Mouse (Mus musculus) testis, adult 2 months (tissue): ENCODE data around the gene Ndst2. TPM values are rescaled to one million over a fixed set of nuclear protein-coding genes. Genes with fewer than 3 reads are reported as not detected.
A peak's percentile ranks its signal among the peaks of the same experiment; 100 is the strongest.

Experiments used
- H3K27ac ChIP-seq: fragments of 200-500 bp; 2 replicates; pipeline ENCODE4 v1.5.1; 2012; ENCODE audit warnings: low read depth, low read length; ENCODE audit not compliant: control insufficient read depth, insufficient read depth
- H3K27me3 ChIP-seq: fragments of 200-500 bp; 2 replicates; pipeline ENCODE4 v1.6.1; 2012; ENCODE audit warnings: mild to moderate bottlenecking, low read length, moderate library complexity; ENCODE audit not compliant: control insufficient read depth, insufficient read depth
- H3K36me3 ChIP-seq: fragments of 200-500 bp; 2 replicates; pipeline ENCODE4 v1.6.1; 2012; ENCODE audit warnings: mild to moderate bottlenecking, low read length; ENCODE audit not compliant: control insufficient read depth, insufficient read depth
- H3K4me1 ChIP-seq: fragments of 200-500 bp; 2 replicates; pipeline ENCODE4 v1.6.1; 2012; ENCODE audit warnings: low read length; ENCODE audit not compliant: control insufficient read depth, insufficient read depth
- H3K4me3 ChIP-seq: fragments of 200-500 bp; 2 replicates; pipeline ENCODE4 v1.5.1; 2012; ENCODE audit warnings: low read depth, mild to moderate bottlenecking, low read length, moderate library complexity, mixed read lengths; ENCODE audit not compliant: control insufficient read depth
- CTCF ChIP-seq: fragments of 200-500 bp; IDR thresholded peaks from 2 replicates; pipeline ENCODE4 v1.5.1; 2012; ENCODE audit warnings: low read depth, mild to moderate bottlenecking, inconsistent platforms, low read length, moderate library complexity; ENCODE audit not compliant: control insufficient read depth, insufficient read depth, insufficient replicate concordance
- POLR2A ChIP-seq: fragments of 200-500 bp; IDR thresholded peaks from 2 replicates; pipeline ENCODE4 v1.6.1; 2012; ENCODE audit warnings: low read depth, mild to moderate bottlenecking, inconsistent platforms, low read length, moderate library complexity; ENCODE audit not compliant: control insufficient read depth
- polyA plus RNA-seq: library from polyadenylated mRNA; depleted of rRNA; stranded (reverse); fragments of >200 nt; gene quantifications from 2 replicates; pipeline ENCODE4 v1.2.3, GENCODE M21; 2012

The Ndst2 gene
- polyA plus RNA-seq, 1 experiment = 33.2 TPM

GRCm38 (mm10) chr14:20730853-20731602, 3.3 kb downstream of the Ndst2 start:
- Histone ChIP-seq H3K27ac (no peak overlapping the region), H3K4me3 (no peak overlapping the region), H3K4me1 (peaks cover 13% of the 10 kb centered on the region), H3K36me3 (peaks cover 6% of the 10 kb centered on the region), H3K27me3 (no peaks in the 10 kb centered on the region)
- TF ChIP-seq CTCF (no peak), POLR2A (no peak)

- peaks cover 6% of the 10 kb centered on the region for H3K36me3 ChIP-seq
- H3K27ac ChIP-seq = no peak overlapping the region
- no peak overlapping the region for H3K4me3 ChIP-seq
Measured at GRCm38 (mm10) chr14:20729871-20730270, 4.5 kb downstream of the Ndst2 start.

GRCm38 (mm10) chr14:20725660-20726339, 8.6 kb downstream of the Ndst2 start:
- Histone ChIP-seq H3K36me3 (peaks cover 6% of the 10 kb centered on the region), H3K27ac (no peak overlapping the region), H3K4me1 (peaks cover 2% of the 10 kb centered on the region; the same call in 1 of the 2 replicates), H3K4me3 (no peak overlapping the region), H3K27me3 (no peaks in the 10 kb centered on the region)
- TF ChIP-seq POLR2A (no peak), CTCF (no peak)

More at GRCm38 (mm10) chr14:20729871-20730270, 4.5 kb downstream of the Ndst2 start:
- Histone ChIP-seq H3K4me1 (peaks cover 6% of the 10 kb centered on the region), H3K27me3 (no peaks in the 10 kb centered on the region)
- no peak for TF ChIP-seq POLR2A
- TF ChIP-seq CTCF = no peak

- H3K27ac ChIP-seq = no peak overlapping the region
- H3K4me3 ChIP-seq = no peak overlapping the region
- H3K36me3 ChIP-seq = peaks cover 4% of the 10 kb centered on the region
- no peaks in the 10 kb centered on the region for H3K27me3 ChIP-seq
- TF ChIP-seq CTCF (peak; percentile 65; the same call in 1 of the 2 replicates), POLR2A (no peak)
- H3K4me1 ChIP-seq = no peaks in the 10 kb centered on the region
Measured at GRCm38 (mm10) chr14:20724043-20724442, 10.3 kb downstream of the Ndst2 start.

- Histone ChIP-seq H3K27me3 (no peaks in the 10 kb centered on the region), H3K4me1 (no peaks in the 10 kb centered on the region), H3K4me3 (no peak overlapping the region), H3K36me3 (peaks cover 4% of the 10 kb centered on the region), H3K27ac (no peak overlapping the region)
- no peak for TF ChIP-seq CTCF
- no peak for TF ChIP-seq POLR2A
Measured at GRCm38 (mm10) chr14:20723006-20723405, 11.4 kb downstream of the Ndst2 start.

- H3K4me1 ChIP-seq = no peaks in the 10 kb centered on the region
- peaks cover 7% of the 10 kb centered on the region for H3K36me3 ChIP-seq
- H3K27me3 ChIP-seq = no peaks in the 10 kb centered on the region
- TF ChIP-seq POLR2A = no peak
- no peak for TF ChIP-seq CTCF
- no peak overlapping the region for H3K27ac ChIP-seq
- H3K4me3 ChIP-seq = no peak overlapping the region
Measured at GRCm38 (mm10) chr14:20721371-20721770, 13.0 kb downstream of the Ndst2 start.

GRCm38 (mm10) chr14:20719767-20720166, 14.6 kb downstream of the Ndst2 start:
- Histone ChIP-seq H3K4me3 (no peak overlapping the region), H3K4me1 (no peaks in the 10 kb centered on the region), H3K36me3 (peaks cover 7% of the 10 kb centered on the region), H3K27ac (no peak overlapping the region), H3K27me3 (no peaks in the 10 kb centered on the region)
- TF ChIP-seq POLR2A (no peak), CTCF (no peak)
